Mouse (Mus musculus) hindbrain, embryonic 16.5 days (tissue): ENCODE measurements at regions not wholly inside any gene's neighbourhood (a gene's known extent, or its start where the extent isn't known, plus 50 kb on each side); places are given as distances from the start of the nearest gene placed in this dataset.
A peak's percentile ranks its signal among the peaks of the same experiment; 100 is the strongest.

Experiments used
- ATAC-seq: fragments of 200-750 bp; cut with Nextera tagmentation; 2 replicates; pipeline ENCODE4 v1.8.0; 2017; ENCODE audit warnings: moderate TSS enrichment, moderate library complexity
- H3K27ac ChIP-seq: fragments of 300-500 bp; sonication (generic); 2 replicates; pipeline ENCODE4 v1.5.1; 2014; ENCODE audit warnings: low read depth, mild to moderate bottlenecking, control low read depth, low read length, moderate library complexity
- H3K27me3 ChIP-seq: fragments of 300-500 bp; sonication (generic); replicated peaks from 2 replicates; pipeline ENCODE4 v1.6.1; 2014; ENCODE audit warnings: low read length; ENCODE audit not compliant: control insufficient read depth, insufficient read depth
- H3K36me3 ChIP-seq: fragments of 300-500 bp; sonication (generic); 2 replicates; pipeline ENCODE4 v1.6.1; 2014; ENCODE audit warnings: mild to moderate bottlenecking, low read length, moderate library complexity, mixed read lengths; ENCODE audit not compliant: control insufficient read depth, insufficient read depth
- H3K4me1 ChIP-seq: fragments of 300-500 bp; sonication (generic); 2 replicates; pipeline ENCODE4 v1.6.1; 2014; ENCODE audit warnings: low read depth, low read length; ENCODE audit not compliant: control insufficient read depth, insufficient read depth
- H3K4me2 ChIP-seq: fragments of 300-500 bp; sonication (generic); 2 replicates; pipeline ENCODE4 v1.6.1; 2014; ENCODE audit warnings: mild to moderate bottlenecking, low read length, control low read depth, moderate library complexity
- H3K4me3 ChIP-seq: fragments of 300-500 bp; sonication (generic); 2 replicates; pipeline ENCODE4 v1.5.1; 2014; ENCODE audit warnings: mild to moderate bottlenecking, low read length, control low read depth, moderate library complexity
- H3K9ac ChIP-seq: fragments of 300-500 bp; sonication (generic); 2 replicates; pipeline ENCODE4 v1.6.1; 2014; ENCODE audit warnings: low read depth, mild to moderate bottlenecking, control low read depth, low read length, moderate library complexity
- H3K9me3 ChIP-seq: fragments of 300-500 bp; sonication (generic); 2 replicates; pipeline ENCODE4 v1.6.1; 2014; ENCODE audit warnings: mild to moderate bottlenecking, low read length, moderate library complexity; ENCODE audit not compliant: control insufficient read depth
- WGBS: fragments of 180-500 bp; shearing (Covaris S2); extraction: QIAGEN DNeasy Blood & Tissue Kit; methylation state at CpG from one replicate; pipeline ENCODE4 v1.1.7; 2014; 5-methylcytosine and 5-hydroxymethylcytosine counted together

DNA sequence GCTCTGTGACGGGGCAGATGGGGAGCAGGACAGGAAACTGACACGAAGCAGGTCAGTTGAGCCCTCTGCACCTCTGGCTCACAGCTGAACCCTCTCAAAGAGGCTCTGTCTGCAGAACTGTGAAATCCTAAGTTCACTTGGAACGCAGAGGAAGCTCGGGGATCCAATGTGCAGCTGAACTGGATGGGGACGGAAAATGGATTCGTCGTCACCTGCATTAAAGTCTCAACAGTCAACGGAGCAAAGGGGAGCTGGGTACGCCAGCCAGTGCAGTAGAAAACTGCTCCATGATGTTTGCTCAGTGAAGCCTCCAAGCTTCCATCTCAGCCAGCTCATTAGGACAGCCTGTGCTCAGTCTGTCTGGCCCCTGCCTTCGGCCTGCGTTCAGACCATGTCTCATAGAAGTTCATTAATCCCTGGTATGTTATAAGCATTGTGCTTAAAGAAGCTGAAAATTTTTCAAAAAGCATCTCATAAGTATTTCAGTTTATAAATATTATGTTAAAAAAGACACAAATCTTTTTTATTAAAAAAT is 199.3 kb upstream of the Pabpc6 start:
- H3K4me1 ChIP-seq = peaks cover 2% of the 10 kb centered on the region
- no peak overlapping the region for H3K4me3 ChIP-seq
- no peaks in the 10 kb centered on the region for H3K27me3 ChIP-seq
- no peak overlapping the region for H3K4me2 ChIP-seq
- no peak for ATAC-seq
- WGBS = 79% methylated on average over 11 of the region's 11 CpGs
- no peaks in the 10 kb centered on the region for H3K9me3 ChIP-seq
- H3K27ac ChIP-seq = no peak overlapping the region
- H3K9ac ChIP-seq = no peak overlapping the region
- no peaks in the 10 kb centered on the region for H3K36me3 ChIP-seq

DNA sequence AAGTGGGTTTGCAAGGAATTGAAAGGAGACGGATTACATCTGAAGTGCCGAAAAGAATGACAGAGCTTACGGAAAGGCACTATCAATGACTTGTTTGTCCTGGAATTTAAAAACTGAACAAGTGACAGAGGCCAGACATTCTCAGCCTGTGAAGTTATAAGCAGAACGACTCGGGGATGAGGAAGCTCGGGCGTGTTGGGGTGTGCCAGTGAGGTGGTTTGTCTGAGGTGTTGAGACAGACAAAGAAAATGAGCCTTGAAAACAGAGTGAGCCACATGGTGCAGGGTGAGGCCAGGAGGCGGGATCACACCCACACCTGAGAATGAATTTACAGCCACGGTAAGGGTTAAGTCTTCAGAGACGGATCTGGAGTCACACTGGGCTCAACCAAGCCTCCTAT is 194.7 kb upstream of the Pabpc6 start:
- no peak overlapping the region for H3K27ac ChIP-seq
- no peaks in the 10 kb centered on the region for H3K36me3 ChIP-seq
- WGBS = 78% methylated on average over 10 of the region's 10 CpGs

DNA sequence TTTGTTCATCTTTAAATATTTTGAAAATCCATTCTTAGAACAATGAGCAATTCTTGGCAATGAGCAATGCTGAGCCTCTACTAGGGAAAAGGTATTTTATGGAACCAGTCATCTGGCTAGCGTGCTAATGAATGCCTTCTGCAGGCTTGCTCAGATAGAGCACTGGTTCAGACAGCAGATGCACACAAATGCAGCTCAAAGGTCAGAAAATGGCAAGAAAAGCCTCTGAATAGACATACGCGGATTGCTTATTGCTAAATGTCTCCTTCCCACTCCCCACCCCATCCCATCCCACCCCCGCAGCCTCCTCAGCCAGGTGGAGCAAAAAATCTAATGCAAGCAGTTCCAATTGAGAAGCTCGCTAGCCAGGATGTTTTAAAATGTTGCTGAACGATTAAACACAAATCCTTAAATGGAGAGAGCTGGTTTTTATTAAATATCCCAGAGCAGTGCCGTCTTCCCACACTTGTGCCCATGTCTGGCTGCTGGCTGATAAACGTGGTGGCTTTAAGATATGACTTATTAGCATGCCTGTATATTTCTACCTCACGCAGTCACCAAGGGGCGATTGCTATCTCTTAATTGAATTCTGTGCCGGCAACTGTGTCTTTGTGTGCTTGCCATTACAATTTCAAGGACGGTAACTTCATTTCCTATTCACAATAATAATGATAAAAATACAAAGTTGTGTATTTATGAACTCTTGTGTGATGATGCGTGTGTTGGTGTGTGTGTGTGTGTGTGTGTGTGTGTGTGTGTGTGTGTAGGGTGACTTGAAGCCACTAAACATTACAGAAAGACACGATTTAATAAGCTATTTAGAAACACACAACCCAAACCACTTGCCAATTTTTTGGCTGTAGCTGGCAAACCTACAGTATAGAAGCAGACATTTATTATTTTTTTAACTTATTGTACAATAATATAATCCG is 192.7 kb upstream of the Pabpc6 start:
- H3K9me3 ChIP-seq = no peaks in the 10 kb centered on the region
- peak overlapping the region; percentile 24; the same call in 1 of the 2 replicates for H3K27ac ChIP-seq
- no peaks in the 10 kb centered on the region for H3K27me3 ChIP-seq
- H3K4me2 ChIP-seq = no peak overlapping the region
- no peak overlapping the region for H3K4me3 ChIP-seq
- peaks cover 6% of the 10 kb centered on the region for H3K4me1 ChIP-seq
- no peak for ATAC-seq
- H3K9ac ChIP-seq = no peak overlapping the region
- WGBS = 52% methylated on average over 15 of the region's 15 CpGs
- no peaks in the 10 kb centered on the region for H3K36me3 ChIP-seq

More for the DNA sequence above, 194.7 kb upstream of the Pabpc6 start:
- Histone ChIP-seq H3K4me1 (peaks cover 6% of the 10 kb centered on the region), H3K4me3 (no peak overlapping the region), H3K27me3 (no peaks in the 10 kb centered on the region), H3K9ac (no peak overlapping the region), H3K4me2 (no peak overlapping the region), H3K9me3 (no peaks in the 10 kb centered on the region)
- ATAC-seq = no peak

DNA sequence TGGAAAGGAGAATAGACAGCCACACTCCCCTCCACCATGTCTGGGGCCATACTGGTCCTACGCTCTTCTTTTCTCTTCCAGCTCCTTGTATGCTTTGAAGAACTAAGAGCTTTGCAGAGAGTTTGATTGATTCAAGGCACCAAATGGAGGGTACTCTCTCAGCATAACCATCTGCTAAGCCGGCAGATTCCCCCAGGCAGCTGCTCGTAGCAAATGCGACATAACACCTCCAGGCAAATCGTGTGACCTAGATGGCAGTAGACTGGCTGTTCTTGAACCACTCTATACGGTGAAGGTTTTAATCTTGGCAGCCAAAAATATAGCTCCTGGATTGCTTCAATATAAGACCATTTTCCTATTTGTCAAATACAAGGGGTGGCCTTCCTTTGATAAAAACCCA is 191.8 kb upstream of the Pabpc6 start:
- Histone ChIP-seq H3K4me1 (peaks cover 6% of the 10 kb centered on the region), H3K9me3 (peaks cover 5% of the 10 kb centered on the region), H3K27ac (no peak overlapping the region), H3K9ac (no peak overlapping the region), H3K4me2 (no peak overlapping the region), H3K4me3 (no peak overlapping the region), H3K27me3 (no peaks in the 10 kb centered on the region), H3K36me3 (no peaks in the 10 kb centered on the region)
- ATAC-seq = no peak
- 61% methylated on average over 6 of the region's 6 CpGs for WGBS

DNA sequence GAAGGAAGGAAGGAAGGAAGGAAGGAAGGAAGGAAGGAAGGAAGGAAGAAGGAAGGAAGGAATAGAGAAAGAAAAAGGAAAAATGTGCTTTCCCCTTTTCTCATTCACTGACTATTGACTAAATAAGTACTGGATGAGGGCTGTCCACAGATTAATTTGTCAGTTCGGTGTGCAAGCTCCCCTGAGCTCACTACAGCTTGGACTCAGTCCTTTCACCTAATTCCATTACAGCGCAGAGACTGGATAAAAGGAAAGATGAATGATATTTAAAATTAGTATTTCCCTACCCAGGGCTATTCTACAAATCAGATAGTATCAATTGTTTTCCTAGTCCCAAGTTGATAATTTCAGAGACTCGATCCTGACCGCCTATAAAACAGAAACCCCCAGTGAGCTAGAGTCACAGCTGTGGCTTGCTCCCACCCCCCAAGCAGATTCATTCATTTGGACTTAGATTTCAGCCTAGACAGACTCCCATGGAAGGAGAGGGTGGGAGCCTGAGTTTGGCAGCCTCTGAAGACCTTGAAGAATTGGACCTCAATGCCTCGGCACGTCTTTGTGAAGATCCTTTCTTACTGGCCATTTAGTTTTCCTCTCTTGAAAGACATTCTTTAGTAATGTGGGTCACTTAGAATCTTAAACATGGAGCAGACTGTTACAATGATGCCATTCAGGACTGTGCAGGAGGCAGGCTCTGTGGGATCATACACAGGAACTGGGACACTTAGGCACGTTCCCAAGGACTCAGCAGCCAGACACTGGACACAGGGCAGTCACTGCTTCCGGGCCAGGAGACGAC is 179.2 kb upstream of the Pabpc6 start:
- H3K4me2 ChIP-seq = no peak overlapping the region
- peak; percentile 98 for ATAC-seq
- H3K4me3 ChIP-seq = no peak overlapping the region
- H3K9ac ChIP-seq = no peak overlapping the region
- H3K27me3 ChIP-seq = no peaks in the 10 kb centered on the region
- no peaks in the 10 kb centered on the region for H3K4me1 ChIP-seq
- no peak overlapping the region for H3K27ac ChIP-seq
- 25% methylated on average over 9 of the region's 9 CpGs for WGBS
- no peaks in the 10 kb centered on the region for H3K36me3 ChIP-seq
- H3K9me3 ChIP-seq = no peaks in the 10 kb centered on the region

DNA sequence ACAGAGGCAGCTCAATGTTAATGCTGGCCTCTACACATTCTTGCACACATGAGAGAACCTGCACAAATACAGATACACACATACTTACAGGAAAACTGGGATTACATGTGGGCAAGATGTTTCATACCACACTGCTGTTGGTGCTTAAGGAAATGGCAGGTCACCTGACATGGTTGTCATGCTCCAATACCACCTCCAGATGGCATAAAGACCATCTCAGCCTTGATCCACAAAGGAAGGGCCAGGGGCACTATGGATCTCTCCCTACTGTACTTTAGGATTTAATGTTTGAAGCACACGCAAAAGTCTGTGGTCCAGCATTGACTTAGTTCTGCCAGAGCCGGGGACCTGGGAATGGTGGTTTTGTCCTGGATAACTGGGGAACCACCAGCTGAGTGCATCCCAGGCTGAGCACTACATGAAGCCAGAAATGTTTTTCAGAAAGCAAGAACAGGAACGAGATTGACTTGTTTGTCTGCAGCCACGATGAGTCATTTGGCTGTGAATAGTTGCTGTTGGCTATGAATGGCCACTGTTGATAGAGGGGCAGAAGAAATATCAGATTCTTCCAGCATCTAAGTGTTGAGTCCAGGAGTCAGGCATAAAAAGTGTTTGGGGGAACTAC is 176.0 kb upstream of the Pabpc6 start:
- H3K9me3 ChIP-seq = no peaks in the 10 kb centered on the region
- ATAC-seq = no peak
- no peaks in the 10 kb centered on the region for H3K36me3 ChIP-seq
- H3K4me1 ChIP-seq = no peaks in the 10 kb centered on the region
- H3K4me3 ChIP-seq = no peak overlapping the region
- no peak overlapping the region for H3K9ac ChIP-seq
- 51% methylated on average over 4 of the region's 4 CpGs for WGBS
- H3K27ac ChIP-seq = peak overlapping the region; percentile 26; the same call in 1 of the 2 replicates
- H3K27me3 ChIP-seq = no peaks in the 10 kb centered on the region
- H3K4me2 ChIP-seq = no peak overlapping the region

DNA sequence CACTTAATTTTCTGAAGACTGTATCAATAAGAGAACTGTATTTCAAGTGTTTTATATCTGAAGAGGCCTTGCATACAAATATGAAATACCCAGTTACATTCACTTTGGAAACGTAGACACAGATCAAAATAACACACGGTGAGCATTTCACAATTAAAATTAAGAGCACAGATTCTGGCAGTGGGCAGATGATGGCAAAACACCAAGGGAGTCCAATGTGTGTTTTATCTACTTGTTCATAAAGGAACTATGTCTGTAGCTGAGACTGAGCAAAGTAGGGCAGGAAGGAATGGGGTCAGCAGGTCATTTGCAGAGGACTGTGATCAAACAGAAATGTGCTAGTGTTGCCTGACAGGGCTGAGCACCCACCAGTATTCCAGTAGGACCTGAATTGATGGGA is 171.6 kb upstream of the Pabpc6 start:
- Histone ChIP-seq H3K4me1 (no peaks in the 10 kb centered on the region), H3K27ac (no peak overlapping the region), H3K4me3 (no peak overlapping the region), H3K9me3 (no peaks in the 10 kb centered on the region), H3K4me2 (no peak overlapping the region), H3K36me3 (no peaks in the 10 kb centered on the region), H3K9ac (no peak overlapping the region), H3K27me3 (no peaks in the 10 kb centered on the region)
- ATAC-seq = no peak
- WGBS = 80% methylated on average over 2 of the region's 2 CpGs

DNA sequence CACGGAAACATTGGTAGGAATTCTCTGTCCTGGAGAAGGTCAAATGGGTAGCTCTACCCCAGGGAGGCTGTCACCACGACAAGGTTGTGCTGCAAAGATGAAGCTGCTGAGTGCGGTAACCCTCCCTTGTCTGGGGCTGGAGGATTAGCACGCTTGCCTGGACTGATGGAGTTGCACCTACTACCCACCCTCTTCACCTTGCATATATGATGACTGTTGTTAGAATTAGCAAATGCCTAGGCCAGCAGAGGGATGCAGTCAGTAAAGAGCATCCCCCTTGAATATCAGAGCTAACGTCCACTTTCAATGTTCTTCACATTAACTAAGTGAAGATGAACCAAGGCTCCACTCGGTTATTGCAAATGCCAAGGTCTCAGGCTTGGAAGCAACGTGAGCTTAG is 169.7 kb upstream of the Pabpc6 start:
- Histone ChIP-seq H3K9ac (no peak overlapping the region), H3K27ac (no peak overlapping the region), H3K9me3 (no peaks in the 10 kb centered on the region), H3K27me3 (no peaks in the 10 kb centered on the region), H3K4me1 (no peaks in the 10 kb centered on the region), H3K4me3 (no peak overlapping the region), H3K36me3 (no peaks in the 10 kb centered on the region), H3K4me2 (no peak overlapping the region)
- 86% methylated on average over 7 of the region's 7 CpGs for WGBS
- no peak for ATAC-seq
